Mouse (Mus musculus) liver, embryonic 14.5 days (tissue): ENCODE measurements around the gene H2-Ab1. TPM values are rescaled to one million over a fixed set of nuclear protein-coding genes. Genes with fewer than 3 reads are reported as not detected.
"Not testable (repeated sequence)": the region's sequence is repeated elsewhere in the genome, so short reads cannot be mapped to it uniquely, and the experiment has no call there.

Experiments
- ATAC-seq: fragments of 200-750 bp; cut with Nextera tagmentation; 2 replicates; pipeline ENCODE4 v1.8.0; 2017; ENCODE audit warnings: moderate number of reproducible peaks, mild to moderate bottlenecking, moderate library complexity; ENCODE audit not compliant: insufficient read depth
- DNase-seq, 3 experiments: peaks; one replicate each; pipeline ENCODE4 v3.0.0-alpha.2; 2012 to 2013; ENCODE audit warnings: low read depth in 3 of 3, low spot score in 3 of 3
- H3K27ac ChIP-seq: fragments of 300-500 bp; sonication (generic); 2 replicates; pipeline ENCODE4 v1.5.1; 2014; ENCODE audit warnings: moderate library complexity, mild to moderate bottlenecking, control low read depth, inconsistent platforms
- H3K27me3 ChIP-seq: fragments of 300-500 bp; sonication (generic); 2 replicates; pipeline ENCODE4 v1.6.1; 2014; ENCODE audit warnings: mild to moderate bottlenecking, low read length, moderate library complexity; ENCODE audit not compliant: control insufficient read depth, insufficient read depth
- H3K36me3 ChIP-seq: fragments of 300-500 bp; sonication (generic); replicated peaks from 2 replicates; pipeline ENCODE4 v1.6.1; 2014; ENCODE audit warnings: low read depth; ENCODE audit not compliant: control insufficient read depth, insufficient read depth
- H3K4me1 ChIP-seq, 2 experiments: fragments of 200-500 bp in 1 of 2; fragments of 300-500 bp in 1 of 2; sonication (generic) in 1 of 2; replicated peaks; 2 replicates each; pipeline ENCODE4 v1.6.1; 2012 to 2014; ENCODE audit warnings: antibody characterized with exemption in 1 of 2, inconsistent platforms in 1 of 2, low read length in 1 of 2; ENCODE audit not compliant: control insufficient read depth in 2 of 2, insufficient read depth in 2 of 2
- H3K4me2 ChIP-seq: fragments of 300-500 bp; sonication (generic); 2 replicates; pipeline ENCODE4 v1.6.1; 2014; ENCODE audit warnings: low read depth, mild to moderate bottlenecking, control low read depth, moderate library complexity
- H3K4me3 ChIP-seq, 2 experiments: fragments of 200-500 bp in 1 of 2; fragments of 300-500 bp in 1 of 2; sonication (generic) in 1 of 2; 2 replicates each; pipeline ENCODE4 v1.5.1; 2012 to 2014; ENCODE audit warnings: low read depth in 2 of 2, low read length in 2 of 2, mild to moderate bottlenecking in 2 of 2, control low read depth in 1 of 2, inconsistent platforms in 1 of 2, moderate library complexity in 1 of 2; ENCODE audit not compliant: insufficient read depth in 1 of 2
- H3K9ac ChIP-seq: fragments of 300-500 bp; sonication (generic); replicated peaks from 2 replicates; pipeline ENCODE4 v1.6.1; 2014; ENCODE audit warnings: mild to moderate bottlenecking, control low read depth, moderate library complexity
- H3K9me3 ChIP-seq: fragments of 300-500 bp; sonication (generic); 2 replicates; pipeline ENCODE4 v1.6.1; 2016; ENCODE audit warnings: low read length, mixed read lengths; ENCODE audit not compliant: control insufficient read depth
- CTCF ChIP-seq: IDR thresholded peaks from 2 replicates; pipeline ENCODE4 v1.5.1; 2016; ENCODE audit warnings: antibody characterized with exemption, low read depth, control low read depth
- EP300 ChIP-seq: IDR thresholded peaks from 2 replicates; pipeline ENCODE4 v1.6.1; 2016; ENCODE audit warnings: antibody characterized with exemption, low read depth
- WGBS: fragments of 180-500 bp; shearing (Covaris S2); extraction: QIAGEN DNeasy Blood & Tissue Kit; methylation state at CpG from one replicate; pipeline ENCODE4 v1.1.7; 2014; ENCODE audit not compliant: insufficient replicate concordance; 5-methylcytosine and 5-hydroxymethylcytosine counted together
- polyA plus RNA-seq, 2 experiments: library from polyadenylated mRNA; depleted of rRNA in 1 of 2; stranded (reverse) in 1 of 2; unstranded in 1 of 2; fragments of >200 nt; fragmentation: Nextera tagmentation in 1 of 2; extraction: Ambion mirVana in 1 of 2; gene quantifications; 2 replicates each; pipeline versions ENCODE4 v1.2.1 to v1.2.3; 2012 to 2014

Gene H2-Ab1
- polyA plus RNA-seq, 2 experiments, result 2.3 to 3.3 TPM

DNA sequence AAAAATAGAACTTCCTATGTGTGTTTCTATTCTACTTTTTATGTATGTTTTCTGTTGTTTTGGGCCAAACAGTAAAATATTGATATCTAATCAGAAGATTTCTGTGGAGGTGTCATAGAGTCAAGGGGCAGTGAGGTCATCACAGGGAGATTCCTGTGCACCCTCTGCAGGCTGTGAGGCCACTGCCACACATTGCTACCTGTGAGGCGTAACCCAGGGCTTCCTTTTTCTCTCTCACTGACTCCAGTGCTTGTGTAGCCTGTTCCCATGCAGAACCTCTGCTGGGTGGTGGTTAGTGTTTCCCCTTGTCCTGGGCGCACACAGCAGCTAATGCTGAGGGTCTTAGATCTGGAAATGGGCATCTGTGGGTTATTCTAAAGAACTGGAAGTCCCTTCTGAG is 48.9 kb downstream of the H2-Ab1 start:
- ATAC-seq (no peak), DNase-seq (no peak)
- Histone ChIP-seq H3K27me3 (no peaks in the 10 kb centered on the region; the same call in 1 of the 2 replicates), H3K9me3 (no peaks in the 10 kb centered on the region), H3K4me1 (0 out of 4 replicates have a peak, but pooled peaks cover 0 to 2% of the 10 kb centered on the region in 2 experiments), H3K4me2 (no peak overlapping the region), H3K4me3 (no peak overlapping the region), H3K9ac (no peak overlapping the region), H3K36me3 (no peaks in the 10 kb centered on the region), H3K27ac (no peak overlapping the region)
- WGBS, result 64% methylated on average over 2 of the region's 2 CpGs
- no peak for TF ChIP-seq EP300
- no peak for TF ChIP-seq CTCF

DNA sequence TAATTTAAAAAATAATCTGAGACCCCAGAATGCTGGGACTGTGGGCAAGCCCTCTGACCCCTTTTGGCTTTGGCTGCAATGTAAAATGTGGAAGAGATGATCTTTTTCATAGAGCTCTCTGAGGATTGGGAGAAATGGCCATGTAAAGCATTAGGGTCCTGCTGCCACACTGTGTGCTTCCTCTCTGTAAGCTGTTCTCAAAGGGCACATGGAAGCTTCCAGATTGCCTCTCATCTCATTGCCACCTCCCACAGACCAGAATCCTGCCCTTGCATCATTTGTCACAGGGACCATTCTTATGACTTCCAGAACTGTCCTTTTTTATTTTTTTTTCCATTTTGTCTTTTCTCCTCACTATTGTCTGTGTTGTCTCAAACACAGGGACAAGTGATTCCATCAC is 49.7 kb downstream of the H2-Ab1 start:
- Histone ChIP-seq H3K36me3 (no peaks in the 10 kb centered on the region), H3K4me3 (no peak overlapping the region), H3K9ac (no peak overlapping the region), H3K27me3 (no peaks in the 10 kb centered on the region; the same call in 1 of the 2 replicates), H3K4me2 (no peak overlapping the region), H3K9me3 (no peaks in the 10 kb centered on the region), H3K4me1 (0 out of 4 replicates have a peak, but pooled peaks cover 0 to 2% of the 10 kb centered on the region in 2 experiments), H3K27ac (no peak overlapping the region)
- TF ChIP-seq EP300 (no peak), CTCF (no peak)
- no peak for DNase-seq
- no peak for ATAC-seq

DNA sequence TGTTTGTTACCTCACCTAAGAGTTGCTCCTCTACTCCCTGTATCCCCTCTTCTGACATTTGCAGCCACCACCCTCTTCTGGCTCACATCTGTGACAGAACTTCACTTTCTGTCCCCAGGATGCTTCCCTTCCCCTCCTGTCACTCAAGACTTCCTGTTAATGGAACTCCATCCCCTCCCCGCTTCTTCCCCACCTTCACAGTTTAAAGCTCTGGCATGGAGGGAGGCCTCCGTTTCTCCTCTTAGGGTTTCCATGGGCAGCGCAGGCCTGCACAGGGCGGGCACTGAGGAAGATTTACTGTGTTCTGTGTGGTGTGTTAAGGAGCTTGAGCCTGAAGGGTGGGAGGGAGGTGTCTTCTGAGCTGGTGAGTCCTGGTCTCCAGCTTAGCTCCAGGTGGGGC is 50.7 kb downstream of the H2-Ab1 start:
- H3K9me3 ChIP-seq, result no peaks in the 10 kb centered on the region
- no peak overlapping the region for H3K9ac ChIP-seq
- TF ChIP-seq CTCF (no peak), EP300 (no peak)
- 0 out of 4 replicates have a peak, but pooled peaks cover 0 to 2% of the 10 kb centered on the region in 2 experiments for H3K4me1 ChIP-seq
- no peaks in the 10 kb centered on the region for H3K36me3 ChIP-seq
- DNase-seq, result no peak
- no peaks in the 10 kb centered on the region; the same call in 1 of the 2 replicates for H3K27me3 ChIP-seq
- 56% methylated on average over 4 of the region's 4 CpGs for WGBS
- no peak overlapping the region for H3K4me2 ChIP-seq
- ATAC-seq, result no peak
- H3K4me3 ChIP-seq, result no peak overlapping the region
- no peak overlapping the region for H3K27ac ChIP-seq

DNA sequence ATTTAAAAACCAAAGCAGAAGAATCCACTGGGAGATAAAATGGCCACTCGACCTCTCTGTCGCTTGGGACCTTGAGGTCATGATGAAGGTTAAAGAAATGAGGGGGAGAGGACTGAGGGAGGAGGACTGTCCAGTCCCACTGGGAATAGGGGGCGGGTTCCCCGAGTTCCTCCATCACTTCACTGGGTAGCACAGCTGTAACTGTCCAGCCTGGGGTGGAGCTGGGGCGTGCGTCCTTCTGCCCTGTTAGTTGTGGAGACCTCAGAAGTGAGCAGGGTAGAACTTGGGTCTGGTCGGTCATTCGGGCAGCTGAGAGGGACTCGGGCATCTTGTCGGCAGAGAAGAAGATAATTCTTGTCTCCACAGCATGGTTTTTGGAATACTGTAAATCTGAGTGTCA is 51.7 kb downstream of the H2-Ab1 start:
- Histone ChIP-seq H3K36me3 (no peaks in the 10 kb centered on the region), H3K9me3 (no peaks in the 10 kb centered on the region), H3K27ac (no peak overlapping the region), H3K4me2 (peak overlapping the region; percentile 59), H3K4me1 (0 out of 4 replicates have a peak, but pooled peaks cover 0 to 2% of the 10 kb centered on the region in 2 experiments), H3K4me3 (peak overlapping the region; percentile 43 to 66), H3K9ac (no peak overlapping the region), H3K27me3 (no peaks in the 10 kb centered on the region; the same call in 1 of the 2 replicates)
- 30% methylated on average over 10 of the region's 10 CpGs for WGBS
- no peak for DNase-seq
- ATAC-seq, result no peak
- TF ChIP-seq EP300, result no peak
- TF ChIP-seq CTCF, result no peak

DNA sequence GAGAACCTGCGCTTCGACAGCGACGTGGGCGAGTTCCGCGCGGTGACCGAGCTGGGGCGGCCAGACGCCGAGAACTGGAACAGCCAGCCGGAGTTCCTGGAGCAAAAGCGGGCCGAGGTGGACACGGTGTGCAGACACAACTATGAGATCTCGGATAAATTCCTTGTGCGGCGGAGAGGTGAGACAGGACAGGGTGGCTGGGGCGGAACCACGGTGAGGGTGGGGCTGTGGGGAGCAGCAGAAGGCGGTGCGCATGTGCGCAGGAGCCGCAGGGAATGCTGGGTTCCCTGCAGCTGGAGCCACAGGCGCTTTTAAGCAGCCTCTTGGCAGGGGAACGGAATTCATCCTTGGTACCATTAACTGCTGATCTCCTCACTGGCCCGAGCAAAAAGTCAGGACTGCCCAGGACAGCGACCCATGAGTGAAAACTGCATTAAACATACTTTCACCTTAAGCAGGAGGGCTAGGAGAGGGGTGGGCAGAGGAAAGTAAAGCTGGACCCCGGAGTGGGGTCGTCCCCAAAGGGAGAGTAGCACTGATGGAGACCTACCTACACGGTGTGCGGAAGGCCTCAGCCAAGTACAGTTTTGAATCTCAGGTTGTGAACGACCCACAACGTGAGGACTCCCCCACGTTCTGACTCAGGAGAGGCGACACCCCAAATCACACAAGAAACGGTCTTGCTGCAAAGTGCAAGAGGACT is 52.3 kb downstream of the H2-Ab1 start:
- TF ChIP-seq CTCF, result no peak
- no peak for TF ChIP-seq EP300
- Histone ChIP-seq H3K36me3 (no peaks in the 10 kb centered on the region), H3K4me2 (peak overlapping the region; percentile 59), H3K4me1 (0 out of 4 replicates have a peak, but pooled peaks cover 0 to 2% of the 10 kb centered on the region in 2 experiments), H3K4me3 (peak overlapping the region; percentile 43 to 66), H3K27me3 (no peaks in the 10 kb centered on the region; the same call in 1 of the 2 replicates), H3K9me3 (no peaks in the 10 kb centered on the region), H3K27ac (no peak overlapping the region), H3K9ac (no peak overlapping the region)
- DNase-seq (no peak), ATAC-seq (peak; percentile 48)
- 21% methylated on average over 38 of the region's 38 CpGs for WGBS

DNA sequence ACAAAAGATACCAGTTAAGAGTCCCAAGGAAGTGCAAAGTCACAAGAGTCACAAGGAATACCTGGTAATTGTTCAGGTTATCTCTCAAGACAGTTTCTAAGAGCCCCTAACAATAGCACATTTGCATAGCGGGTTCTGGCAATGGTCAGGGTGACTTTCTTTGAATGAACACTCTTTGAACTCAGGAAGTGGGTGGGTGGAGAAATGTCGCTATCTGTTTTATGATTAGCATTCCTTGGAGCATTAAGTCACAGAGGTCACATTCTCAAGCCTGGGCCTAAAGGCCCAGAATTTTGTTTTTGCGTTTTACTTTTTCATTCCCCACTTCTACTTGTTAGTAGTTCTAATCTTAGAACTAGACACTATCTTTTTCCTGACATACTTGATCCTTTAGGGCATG is 53.0 kb downstream of the H2-Ab1 start:
- not testable (repeated sequence) for H3K9ac ChIP-seq, H3K27me3 ChIP-seq, DNase-seq, H3K9me3 ChIP-seq, H3K4me1 ChIP-seq, H3K4me3 ChIP-seq, H3K4me2 ChIP-seq, H3K36me3 ChIP-seq, H3K27ac ChIP-seq, ATAC-seq
- WGBS, result 69% methylated on average over 3 of the region's 3 CpGs
